Mouse (Mus musculus) liver, adult 2 months (tissue): ENCODE data around the gene Afdn.

Experiments
- CTCF ChIP-seq: fragments of 200-500 bp; IDR thresholded peaks from 2 replicates; pipeline ENCODE4 v1.5.1; 2011; ENCODE audit warnings: low read depth, low read length, control low read depth
- POLR2A ChIP-seq: fragments of 200-500 bp; IDR thresholded peaks from 2 replicates; pipeline ENCODE4 v1.6.1; 2011; ENCODE audit warnings: low read length, control low read depth; ENCODE audit not compliant: insufficient read depth; ENCODE audit errors: extremely low read depth

- TF ChIP-seq CTCF = no peak
- no peak for TF ChIP-seq POLR2A
Measured at GRCm38 (mm10) chr17:13797691-13798090, 37.4 kb downstream of the Afdn start.
